16 mouse cellular contexts compared by ENCODE assay signal in the genomic region with DNA sequence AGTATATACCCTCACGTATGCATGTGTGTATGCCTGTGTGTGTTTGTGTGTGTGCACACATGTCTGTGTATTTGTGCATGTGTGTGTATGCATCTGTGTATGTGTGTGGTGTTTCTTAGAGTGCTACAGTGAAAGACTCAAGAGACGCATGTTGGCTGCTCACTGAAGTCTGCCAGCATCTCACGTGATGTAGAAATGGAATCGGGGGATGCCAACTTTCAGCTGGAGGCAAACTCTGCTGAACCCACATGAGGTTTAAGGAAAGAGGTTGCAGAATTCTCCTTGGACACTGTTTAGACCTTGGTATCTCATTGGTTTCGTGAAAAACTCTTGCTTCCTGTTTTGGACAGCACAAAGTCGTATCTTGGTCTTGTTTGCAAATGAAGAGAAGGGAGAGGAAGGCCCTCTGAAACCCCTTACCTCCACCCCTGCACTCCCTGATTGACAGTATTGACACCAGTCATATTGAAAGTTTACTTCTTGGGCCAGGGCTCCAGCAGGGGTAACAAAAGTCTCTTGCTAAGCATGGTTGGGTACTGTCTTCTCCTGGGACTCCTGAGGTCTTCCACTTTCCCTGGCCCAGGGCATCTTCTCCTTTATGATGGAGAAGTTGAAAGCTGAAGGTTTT. TPM values are rescaled to one million over a fixed set of nuclear protein-coding genes. Genes with fewer than 3 reads are reported as not detected.
DNase-seq lines count a peak whose midpoint lies in the region; ATAC-seq lines count a peak whose summit lies in the region.
"Had no signal": no experiment of that assay in that cellular context is flagged by ENCODE, and none has a peak within 500 bp of the region (broad histone marks: within the 10 kb centered on the region; RNA-seq: fewer than 3 reads in every experiment).

No protein-coding gene starts in this region.

- H3K4me3 ChIP-seq in hindbrain, embryonic 12.5 days = no peak overlapping the region
- no peak overlapping the region for H3K4me3 ChIP-seq in midbrain, embryonic 13.5 days (replicated peaks)
- H3K4me3 ChIP-seq: embryonic facial prominence, embryonic 15.5 days; limb, embryonic 15.5 days; lung, embryonic 15.5 days had no signal

- H3K4me2 ChIP-seq in hindbrain, embryonic 12.5 days (replicated peaks) = no peak overlapping the region
- H3K4me2 ChIP-seq in midbrain, embryonic 13.5 days (replicated peaks) = 0 out of 2 replicates have a peak overlapping the region, but pooled peaks have one; percentile 11
- H3K4me2 ChIP-seq: embryonic facial prominence, embryonic 15.5 days; heart, embryonic 11.5 days; limb, embryonic 15.5 days; lung, embryonic 15.5 days had no signal

- no peak overlapping the region for H3K9ac ChIP-seq in hindbrain, embryonic 12.5 days
- no peak overlapping the region for H3K9ac ChIP-seq in midbrain, embryonic 13.5 days (replicated peaks)
- H3K9ac ChIP-seq: embryonic facial prominence, embryonic 15.5 days; limb, embryonic 15.5 days; lung, embryonic 15.5 days had no signal

- no peaks in the 10 kb centered on the region for H3K27me3 ChIP-seq in hindbrain, embryonic 12.5 days
- 0 out of 2 replicates have a peak, but pooled peaks cover 2% of the 10 kb centered on the region for H3K27me3 ChIP-seq in midbrain, embryonic 13.5 days
- H3K27me3 ChIP-seq: lung, embryonic 15.5 days had no signal

- WGBS in hindbrain, embryonic 12.5 days = 87% methylated on average over 6 of the region's 6 CpGs
- whole genome bisulfite sequencing in midbrain, embryonic 13.5 days = 94% methylated on average over 6 of the region's 6 CpGs

- H3K27ac ChIP-seq in hindbrain, embryonic 12.5 days = peak overlapping the region; percentile 85
- peak overlapping the region; percentile 84 for H3K27ac ChIP-seq in midbrain, embryonic 13.5 days
- H3K27ac ChIP-seq: embryonic facial prominence, embryonic 15.5 days; limb, embryonic 15.5 days; lung, embryonic 15.5 days had no signal

- H3K9me3 ChIP-seq in hindbrain, embryonic 12.5 days (replicated peaks) = no peaks in the 10 kb centered on the region
- H3K9me3 ChIP-seq in midbrain, embryonic 13.5 days = no peaks in the 10 kb centered on the region
- H3K9me3 ChIP-seq: embryonic facial prominence, embryonic 15.5 days; limb, embryonic 15.5 days; lung, embryonic 15.5 days had no signal

- ATAC-seq in CD4-positive, CD25-positive, alpha-beta regulatory T cell, adult 4 months = peak; percentile 46
- ATAC-seq in hindbrain, embryonic 12.5 days (ENCODE audit: low FRiP score) = no peak
- no peak for ATAC-seq in midbrain, embryonic 13.5 days
- no peak for ATAC-seq in erythroblast, adult 5-6 weeks (replicated peaks; ENCODE audit: low FRiP score, poor library complexity, severe bottlenecking)

- peaks cover 21% of the 10 kb centered on the region for H3K4me1 ChIP-seq in hindbrain, embryonic 12.5 days
- H3K4me1 ChIP-seq in midbrain, embryonic 13.5 days (replicated peaks) = peaks cover 39% of the 10 kb centered on the region
- H3K4me1 ChIP-seq: embryonic facial prominence, embryonic 15.5 days; limb, embryonic 15.5 days; lung, embryonic 15.5 days had no signal

- no peaks in the 10 kb centered on the region for H3K36me3 ChIP-seq in hindbrain, embryonic 12.5 days
- no peaks in the 10 kb centered on the region for H3K36me3 ChIP-seq in midbrain, embryonic 13.5 days
- H3K36me3 ChIP-seq: embryonic facial prominence, embryonic 15.5 days; limb, embryonic 15.5 days; lung, embryonic 15.5 days had no signal

- peak; percentile 49 for DNase-seq in A20 (ENCODE audit: low read depth, low spot score)
- DNase-seq in cerebellum, adult 11 months = no peak
- no peak for DNase-seq in urinary bladder, postnatal 10 days (ENCODE audit: low spot score)
- no peak for DNase-seq in cerebellum, postnatal 4 days (ENCODE audit: low spot score in 2 of 2)
- DNase-seq: adrenal gland, postnatal 14 days; cerebellum, postnatal 14 days; kidney, postnatal 10 days; right cerebral cortex, postnatal 4 days had no signal

RNA-seq across cellular contexts. Expression of a gene that starts 8.6 kb away (rescaled TPM):
- polyA plus RNA-seq in CD4-positive, CD25-positive, alpha-beta regulatory T cell, adult 4 months (2017; shearing (Covaris generic)) = 100 to 1,000 TPM; 652 to 757 TPM
- polyA plus RNA-seq in hindbrain, embryonic 12.5 days (2016; fragmentation: Nextera tagmentation; extraction: Ambion mirVana) = 1.4 and 2.4 TPM in 2 replicates
- polyA plus RNA-seq in midbrain, embryonic 13.5 days (2015; fragmentation: Nextera tagmentation; extraction: Ambion mirVana) = 3.4 and 4.0 TPM in 2 replicates
- total RNA-seq in erythroblast, adult 5-6 weeks (2015; ENCODE audit: low replicate concordance) = not detected in 2 replicates
- total RNA-seq in erythroblast, adult 5-6 weeks (2017; ENCODE audit: low replicate concordance) = 2.6 TPM in 1 of 2 replicates, not detected in the other

Comparison
In these comparisons a context has a peak if more than half of its experiments do, and no peak if none do; other contexts are left out.
1. RNA of a gene that starts 8.6 kb away (polyA plus RNA-seq): 652 to 757 TPM in CD4-positive, CD25-positive, alpha-beta regulatory T cell, adult 4 months; 3.4 to 4.0 TPM in midbrain, embryonic 13.5 days and 1.4 to 2.4 TPM in hindbrain, embryonic 12.5 days; every median in the first group is over 100 times any median in the second.